Mouse (Mus musculus) cerebellum, postnatal 10 days (tissue): ENCODE data around the gene Snapc3.
A peak's percentile ranks its signal among the peaks of the same experiment; 100 is the strongest.
"Not testable (repeated sequence)": the region's sequence is repeated elsewhere in the genome, so short reads cannot be mapped to it uniquely, and the experiment has no call there.

Experiments
- DNase-seq, 2 experiments: peaks; one replicate each; pipeline ENCODE4 v3.0.0; 2021; ENCODE audit warnings: mixed read lengths in 2 of 2

Snapc3 gene

GRCm38 (mm10) chr4:83501037-83501430 is 83.5 kb downstream of the Snapc3 start:
- DNase-seq: peak in 1 of 2 experiments; percentile 21

GRCm38 (mm10) chr4:83509600-83509999 is 92.1 kb downstream of the Snapc3 start:
- DNase-seq: no peak

- DNase-seq: no peak
These were observed 93.6 kb downstream of the Snapc3 start for GRCm38 (mm10) chr4:83511083-83511482.

GRCm38 (mm10) chr4:83512217-83512616 is 94.7 kb downstream of the Snapc3 start:
- DNase-seq: no peak

- DNase-seq: no peak
These were observed 95.1 kb downstream of the Snapc3 start for GRCm38 (mm10) chr4:83512644-83513043.

- no peak for DNase-seq
These were observed 96.7 kb downstream of the Snapc3 start for GRCm38 (mm10) chr4:83514183-83514582.

GRCm38 (mm10) chr4:83514976-83515669 is 97.6 kb downstream of the Snapc3 start:
- peak; percentile 48 to 58 for DNase-seq

- not testable (repeated sequence) for DNase-seq
These were observed 98.6 kb downstream of the Snapc3 start for GRCm38 (mm10) chr4:83516144-83516543.
